Mouse (Mus musculus) cerebral cortex, adult 2 months (tissue): ENCODE measurements around the gene Gm20826.

ENCODE experiments used
- WGBS: fragments of 180-500 bp; shearing (Covaris S2); methylation state at CpG from one replicate; pipeline ENCODE4 v1.1.7; 2018; 5-methylcytosine and 5-hydroxymethylcytosine counted together

Gm20826 gene

GRCm38 (mm10) chrY:7638389-7638788, at the start of gene Gm20826:
Gene Gm20826, minus strand, starts transcription at chrY:7638489.
- WGBS = no CpG with 5 or more reads among the region's 3 CpGs
